Mouse (Mus musculus) erythroblast, adult 5-6 weeks (primary cell): Measurements from ENCODE around the gene Tlx1. TPM values are rescaled to one million over a fixed set of nuclear protein-coding genes. Genes with fewer than 3 reads are reported as not detected.

Experiments
- total RNA-seq, 2 experiments: library from RNA; stranded (forward) in 1 of 2; stranded (reverse) in 1 of 2; fragments of 150-400 nt in 1 of 2; fragments of 200-764, 138-1000 nt in 1 of 2; gene quantifications; 2 replicates each; pipeline versions ENCODE4 v1.2.3 to v1.2.4; 2015 to 2017; ENCODE audit warnings: low replicate concordance in 2 of 2

The Tlx1 gene
- total RNA-seq, 2 experiments from 2014 or later = not detected

Other genes with a start within 250 kb of the Tlx1 start
- 14.0 TPM in 2 replicates for gene Slf2, start 219.5 kb upstream of the Tlx1 start, total RNA-seq (2015; ENCODE audit: low replicate concordance)
- gene Slf2, start 219.5 kb upstream of the Tlx1 start, total RNA-seq (2017; ENCODE audit: low replicate concordance) = 13.6 and 16.3 TPM in 2 replicates
- gene Sema4g, start 161.6 kb upstream of the Tlx1 start, total RNA-seq (2015; ENCODE audit: low replicate concordance) = not detected in 2 replicates
- 0.09 TPM in 1 of 2 replicates, not detected in the other for gene Sema4g, start 161.6 kb upstream of the Tlx1 start, total RNA-seq (2017; ENCODE audit: low replicate concordance)
- 0.84 and 3.5 TPM in 2 replicates for gene Twnk, start 145.0 kb upstream of the Tlx1 start, total RNA-seq (2015; ENCODE audit: low replicate concordance)
- gene Twnk, start 145.0 kb upstream of the Tlx1 start, total RNA-seq (2017; ENCODE audit: low replicate concordance) = 1.9 and 5.2 TPM in 2 replicates
- gene Mrpl43, start 144.2 kb upstream of the Tlx1 start, total RNA-seq (2015; ENCODE audit: low replicate concordance) = 9.2 and 14.0 TPM in 2 replicates
- gene Mrpl43, start 144.2 kb upstream of the Tlx1 start, total RNA-seq (2017; ENCODE audit: low replicate concordance) = 8.0 and 11.6 TPM in 2 replicates
- gene Lzts2, start 136.3 kb upstream of the Tlx1 start, total RNA-seq (2015; ENCODE audit: low replicate concordance) = not detected in 2 replicates
- 0.42 and 0.60 TPM in 2 replicates for gene Lzts2, start 136.3 kb upstream of the Tlx1 start, total RNA-seq (2017; ENCODE audit: low replicate concordance)
- not detected in 2 replicates for gene Pdzd7, start 105.0 kb upstream of the Tlx1 start, total RNA-seq (2015; ENCODE audit: low replicate concordance)
- gene Pdzd7, start 105.0 kb upstream of the Tlx1 start, total RNA-seq (2017; ENCODE audit: low replicate concordance) = 0.28 TPM in 1 of 2 replicates, not detected in the other
- gene Sfxn3, start 103.2 kb upstream of the Tlx1 start, total RNA-seq (2015; ENCODE audit: low replicate concordance) = 9.4 and 16.7 TPM in 2 replicates
- 3.4 and 3.8 TPM in 2 replicates for gene Sfxn3, start 103.2 kb upstream of the Tlx1 start, total RNA-seq (2017; ENCODE audit: low replicate concordance)
- not detected in 2 replicates for gene Kazald1, start 75.4 kb upstream of the Tlx1 start, total RNA-seq (2015; ENCODE audit: low replicate concordance)
- not detected in 2 replicates for gene Kazald1, start 75.4 kb upstream of the Tlx1 start, total RNA-seq (2017; ENCODE audit: low replicate concordance)
- not detected in 2 replicates for gene Lbx1, start 85.1 kb downstream of the Tlx1 start, total RNA-seq (2015; ENCODE audit: low replicate concordance)
- gene Lbx1, start 85.1 kb downstream of the Tlx1 start, total RNA-seq (2017; ENCODE audit: low replicate concordance) = not detected in 2 replicates
- gene Btrc, start 213.1 kb downstream of the Tlx1 start, total RNA-seq (2015; ENCODE audit: low replicate concordance) = 357 and 382 TPM in 2 replicates
- 645 and 662 TPM in 2 replicates for gene Btrc, start 213.1 kb downstream of the Tlx1 start, total RNA-seq (2017; ENCODE audit: low replicate concordance)